Mouse (Mus musculus) neural tube, embryonic 14.5 days (tissue): Measurements from ENCODE around the gene Sprr2a3. TPM values are rescaled to one million over a fixed set of nuclear protein-coding genes. Genes with fewer than 3 reads are reported as not detected.
A peak's percentile ranks its signal among the peaks of the same experiment; 100 is the strongest.
"Not testable (repeated sequence)": the region's sequence is repeated elsewhere in the genome, so short reads cannot be mapped to it uniquely, and the experiment has no call there.

Experiments
- ATAC-seq: fragments of 200-750 bp; cut with Nextera tagmentation; 2 replicates; pipeline ENCODE4 v1.8.0; 2017; ENCODE audit warnings: low read depth, mild to moderate bottlenecking, moderate TSS enrichment, moderate library complexity
- H3K27ac ChIP-seq: fragments of 300-500 bp; sonication (generic); 2 replicates; pipeline ENCODE4 v1.5.1; 2014; ENCODE audit warnings: low read depth, mild to moderate bottlenecking, control low read depth, low read length, moderate library complexity, mixed read lengths
- H3K27me3 ChIP-seq: fragments of 300-500 bp; sonication (generic); 2 replicates; pipeline ENCODE4 v1.6.1; 2014; ENCODE audit warnings: low read length; ENCODE audit not compliant: control insufficient read depth, insufficient read depth
- H3K36me3 ChIP-seq: fragments of 300-500 bp; sonication (generic); 2 replicates; pipeline ENCODE4 v1.6.1; 2014; ENCODE audit warnings: low read length, mixed read lengths; ENCODE audit not compliant: control insufficient read depth, insufficient read depth
- H3K4me1 ChIP-seq: fragments of 300-500 bp; sonication (generic); 2 replicates; pipeline ENCODE4 v1.6.1; 2014; ENCODE audit warnings: low read length; ENCODE audit not compliant: control insufficient read depth, insufficient read depth
- H3K4me2 ChIP-seq: fragments of 300-500 bp; sonication (generic); 2 replicates; pipeline ENCODE4 v1.6.1; 2014; ENCODE audit warnings: mild to moderate bottlenecking, low read depth, low read length, control low read depth
- H3K4me3 ChIP-seq: fragments of 300-500 bp; sonication (generic); 2 replicates; pipeline ENCODE4 v1.5.1; 2014; ENCODE audit warnings: low read depth, low read length, control low read depth, mixed read lengths
- H3K9ac ChIP-seq: fragments of 300-500 bp; sonication (generic); replicated peaks from 2 replicates; pipeline ENCODE4 v1.6.1; 2014; ENCODE audit warnings: low read depth, mild to moderate bottlenecking, control low read depth, low read length, mixed read lengths
- H3K9me3 ChIP-seq: fragments of 300-500 bp; sonication (generic); 2 replicates; pipeline ENCODE4 v1.6.1; 2016; ENCODE audit warnings: low read length; ENCODE audit not compliant: control insufficient read depth
- WGBS: fragments of 180-500 bp; shearing (Covaris S2); extraction: QIAGEN DNeasy Blood & Tissue Kit; methylation state at CpG from one replicate; pipeline ENCODE4 v1.1.7; 2014; 5-methylcytosine and 5-hydroxymethylcytosine counted together
- polyA plus RNA-seq: library from polyadenylated mRNA; unstranded; fragments of >200 nt; fragmentation: Nextera tagmentation; extraction: Ambion mirVana; gene quantifications from 2 replicates; pipeline ENCODE4 v1.2.1, GENCODE M21; 2014

Sprr2a3 gene
- polyA plus RNA-seq, 1 experiment from 2014 or later: not detected

DNA sequence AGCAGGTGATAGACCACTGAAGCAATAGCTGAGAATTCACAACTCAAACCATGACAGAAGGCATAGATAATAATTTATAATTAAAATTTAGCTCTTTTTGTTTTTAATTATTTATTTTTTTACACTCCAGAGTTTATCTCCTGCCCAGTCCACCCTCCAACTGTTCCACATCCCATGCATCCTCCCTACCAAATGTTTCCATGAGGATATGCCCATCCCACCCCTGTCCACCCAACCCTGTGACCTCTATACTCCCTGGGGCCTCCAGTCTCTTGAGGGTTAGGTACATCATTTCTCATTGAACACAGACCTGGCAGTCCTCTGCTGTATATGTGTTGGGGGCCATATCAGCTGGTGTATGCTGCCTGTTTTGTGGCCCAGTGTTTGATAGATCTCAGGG, 26.7 kb upstream of the Sprr2a3 start:
- peak; percentile 28; the same call in 1 of the 2 replicates for ATAC-seq
- not testable (repeated sequence) for H3K27me3 ChIP-seq, H3K36me3 ChIP-seq, H3K4me2 ChIP-seq, H3K4me3 ChIP-seq, H3K9ac ChIP-seq, H3K27ac ChIP-seq, H3K4me1 ChIP-seq, H3K9me3 ChIP-seq

GRCm38 (mm10) chr3:92263462-92263861, 21.8 kb upstream of the Sprr2a3 start:
- not testable (repeated sequence) for H3K27me3 ChIP-seq, H3K27ac ChIP-seq, H3K4me2 ChIP-seq, H3K9ac ChIP-seq, H3K9me3 ChIP-seq, H3K4me1 ChIP-seq, H3K4me3 ChIP-seq, H3K36me3 ChIP-seq
- WGBS: no CpG with 5 or more reads among the region's 2 CpGs
- ATAC-seq: 0 out of 2 replicates have a peak, but pooled peaks have one; percentile 19

GRCm38 (mm10) chr3:92271414-92271985, 13.7 kb upstream of the Sprr2a3 start:
- no CpG with 5 or more reads among the region's 4 CpGs for WGBS
- H3K9ac ChIP-seq: not testable (repeated sequence)
- 0 out of 2 replicates have a peak, but pooled peaks have one; percentile 29 for ATAC-seq

GRCm38 (mm10) chr3:92273504-92273903, 11.7 kb upstream of the Sprr2a3 start:
- H3K4me2 ChIP-seq, H3K27ac ChIP-seq, H3K9me3 ChIP-seq, H3K4me3 ChIP-seq, ATAC-seq, H3K27me3 ChIP-seq, H3K36me3 ChIP-seq, H3K9ac ChIP-seq, H3K4me1 ChIP-seq: not testable (repeated sequence)

More at GRCm38 (mm10) chr3:92271414-92271985, 13.7 kb upstream of the Sprr2a3 start:
- H3K27me3 ChIP-seq, H3K9me3 ChIP-seq, H3K4me3 ChIP-seq, H3K4me1 ChIP-seq, H3K27ac ChIP-seq, H3K36me3 ChIP-seq, H3K4me2 ChIP-seq: not testable (repeated sequence)

DNA sequence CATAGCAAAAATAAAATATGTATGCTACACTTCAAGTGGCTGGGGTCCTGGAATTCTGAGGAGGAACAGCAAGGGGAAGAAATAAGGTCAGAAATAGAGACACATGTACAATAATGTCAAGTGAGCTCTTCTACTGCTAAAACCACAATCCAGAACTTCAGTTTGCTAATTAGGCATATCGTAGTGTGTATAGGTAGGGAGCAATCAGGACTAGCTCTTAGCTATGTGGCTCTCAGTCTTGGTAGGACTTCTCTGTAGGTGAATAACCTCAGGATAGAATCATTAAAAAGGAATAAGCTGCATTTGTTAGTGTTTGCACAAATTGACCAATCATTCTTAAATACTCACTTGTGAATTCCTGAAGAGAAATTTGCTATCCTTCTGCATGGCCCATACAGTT, 11.2 kb upstream of the Sprr2a3 start:
- H3K9ac ChIP-seq, H3K27me3 ChIP-seq, ATAC-seq, H3K4me2 ChIP-seq, H3K4me1 ChIP-seq, H3K27ac ChIP-seq, H3K36me3 ChIP-seq, H3K4me3 ChIP-seq, H3K9me3 ChIP-seq: not testable (repeated sequence)
- WGBS: no CpG with 5 or more reads among the region's 1 CpGs

DNA sequence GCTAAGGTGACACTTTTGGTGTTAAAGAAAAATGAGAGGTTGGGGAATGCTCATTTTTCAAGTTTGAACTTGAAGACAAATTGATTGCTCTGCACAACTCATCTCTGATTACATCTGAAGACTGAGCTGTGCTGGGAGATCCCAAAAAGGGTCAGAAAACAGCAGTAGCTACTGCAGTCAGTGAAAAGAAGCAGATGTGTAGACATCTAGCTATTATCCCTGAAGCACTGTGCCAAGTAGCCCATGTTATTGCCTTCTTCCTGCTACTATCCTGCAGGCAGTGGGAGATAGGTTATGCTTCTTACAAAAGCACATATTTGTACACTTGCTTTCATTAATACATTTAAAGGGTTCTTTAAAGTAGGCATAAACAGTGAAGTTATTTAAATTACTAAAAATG, 5.6 kb upstream of the Sprr2a3 start:
- H3K36me3 ChIP-seq, H3K4me1 ChIP-seq, H3K9ac ChIP-seq, H3K4me2 ChIP-seq, H3K4me3 ChIP-seq, ATAC-seq, H3K27me3 ChIP-seq, H3K9me3 ChIP-seq, H3K27ac ChIP-seq: not testable (repeated sequence)

- H3K4me1 ChIP-seq, H3K9ac ChIP-seq, ATAC-seq, H3K36me3 ChIP-seq, H3K4me3 ChIP-seq, H3K9me3 ChIP-seq, H3K27ac ChIP-seq, H3K4me2 ChIP-seq, H3K27me3 ChIP-seq: not testable (repeated sequence)
- WGBS: 70% methylated on average over 5 of the region's 12 CpGs
These were observed 4.1 kb upstream of the Sprr2a3 start for GRCm38 (mm10) chr3:92280963-92281606.

- not testable (repeated sequence) for ATAC-seq, H3K9ac ChIP-seq
These were observed 3.3 kb downstream of the Sprr2a3 start for GRCm38 (mm10) chr3:92288489-92288888.

DNA sequence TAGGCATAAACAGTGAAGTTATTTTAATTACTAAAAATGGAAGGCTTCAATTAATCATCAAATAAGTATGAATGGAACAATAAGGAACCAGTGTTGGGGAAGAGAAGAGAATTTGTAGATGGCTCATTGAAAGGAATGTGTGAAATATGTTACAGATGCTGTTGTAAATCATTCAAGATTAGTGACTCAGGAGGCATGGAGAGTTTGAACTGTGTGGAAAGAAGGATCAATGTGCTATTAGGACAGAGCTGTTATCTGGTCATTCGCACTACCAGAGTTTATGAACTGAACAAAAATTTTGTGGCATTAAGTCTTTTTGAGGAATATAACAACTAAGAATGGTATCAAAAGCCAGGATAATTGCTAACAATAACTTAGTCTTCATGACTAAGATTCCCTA, 22.2 kb downstream of the Sprr2a3 start:
- no peak overlapping the region for H3K4me3 ChIP-seq
- 93% methylated on average over 1 of the region's 1 CpGs for WGBS
- H3K27me3 ChIP-seq: no peaks in the 10 kb centered on the region
- H3K9me3 ChIP-seq: no peaks in the 10 kb centered on the region
- no peak overlapping the region for H3K9ac ChIP-seq
- no peak overlapping the region for H3K4me2 ChIP-seq
- H3K4me1 ChIP-seq: no peaks in the 10 kb centered on the region
- ATAC-seq: no peak
- H3K27ac ChIP-seq: no peak overlapping the region
- no peaks in the 10 kb centered on the region for H3K36me3 ChIP-seq

More at GRCm38 (mm10) chr3:92288489-92288888, 3.3 kb downstream of the Sprr2a3 start:
- not testable (repeated sequence) for H3K9me3 ChIP-seq, H3K4me2 ChIP-seq, H3K4me3 ChIP-seq, H3K27ac ChIP-seq, H3K36me3 ChIP-seq, H3K4me1 ChIP-seq, H3K27me3 ChIP-seq
- WGBS: 86% methylated on average over 5 of the region's 6 CpGs
